Mouse (Mus musculus) ES-Bruce4 (cell line): Measurements from ENCODE around the gene Sorcs2. TPM values are rescaled to one million over a fixed set of nuclear protein-coding genes. Genes with fewer than 3 reads are reported as not detected.

Experiments used
- H3K27ac ChIP-seq: 2 replicates; pipeline ENCODE4 v1.5.1; 2012; ENCODE audit warnings: low read length, inconsistent platforms; ENCODE audit not compliant: insufficient read depth
- H3K27me3 ChIP-seq: 2 replicates; pipeline ENCODE4 v1.6.1; 2012; ENCODE audit warnings: mild to moderate bottlenecking, low read length, inconsistent platforms; ENCODE audit not compliant: control insufficient read depth, poor library complexity, insufficient read depth, severe bottlenecking
- H3K36me3 ChIP-seq: 2 replicates; pipeline ENCODE4 v1.6.1; 2012; ENCODE audit warnings: inconsistent platforms, mild to moderate bottlenecking, low read length, moderate library complexity; ENCODE audit not compliant: control insufficient read depth, poor library complexity, insufficient read depth, severe bottlenecking
- H3K4me1 ChIP-seq: one replicate; pipeline ENCODE4 v1.8.1; 2011; ENCODE audit warnings: low read length; ENCODE audit not compliant: control insufficient read depth, insufficient read depth
- H3K4me3 ChIP-seq: 2 replicates; pipeline ENCODE4 v1.5.1; 2011; ENCODE audit warnings: low read depth, mild to moderate bottlenecking, low read length
- H3K9ac ChIP-seq: 2 replicates; pipeline ENCODE4 v1.6.1; 2012; ENCODE audit warnings: low read depth, mild to moderate bottlenecking, inconsistent platforms; ENCODE audit not compliant: poor library complexity, severe bottlenecking
- H3K9me3 ChIP-seq: replicated peaks from 2 replicates; pipeline ENCODE4 v1.6.1; 2012; ENCODE audit warnings: mild to moderate bottlenecking, low read length, inconsistent platforms; ENCODE audit not compliant: control insufficient read depth, poor library complexity, insufficient read depth, severe bottlenecking
- CTCF ChIP-seq: IDR thresholded peaks from one replicate; pipeline ENCODE4 v1.8.1; 2011; ENCODE audit warnings: low read depth, low read length
- EP300 ChIP-seq: IDR thresholded peaks from 2 replicates; pipeline ENCODE4 v1.6.1; 2011; ENCODE audit warnings: low read depth, low read length; ENCODE audit not compliant: insufficient read depth
- POLR2A ChIP-seq: IDR thresholded peaks from one replicate; pipeline ENCODE4 v1.8.1; 2011; ENCODE audit warnings: low read length; ENCODE audit not compliant: insufficient read depth
- polyA plus RNA-seq: library from polyadenylated mRNA; stranded (reverse); fragments of >200 nt; gene quantifications from 2 replicates; pipeline ENCODE4 v1.2.4, GENCODE M21; 2011; ENCODE audit warnings: low read depth; ENCODE audit not compliant: missing spikeins, insufficient read depth, insufficient read length

Sorcs2 gene
- polyA plus RNA-seq, 1 experiment: 1.2 TPM

DNA sequence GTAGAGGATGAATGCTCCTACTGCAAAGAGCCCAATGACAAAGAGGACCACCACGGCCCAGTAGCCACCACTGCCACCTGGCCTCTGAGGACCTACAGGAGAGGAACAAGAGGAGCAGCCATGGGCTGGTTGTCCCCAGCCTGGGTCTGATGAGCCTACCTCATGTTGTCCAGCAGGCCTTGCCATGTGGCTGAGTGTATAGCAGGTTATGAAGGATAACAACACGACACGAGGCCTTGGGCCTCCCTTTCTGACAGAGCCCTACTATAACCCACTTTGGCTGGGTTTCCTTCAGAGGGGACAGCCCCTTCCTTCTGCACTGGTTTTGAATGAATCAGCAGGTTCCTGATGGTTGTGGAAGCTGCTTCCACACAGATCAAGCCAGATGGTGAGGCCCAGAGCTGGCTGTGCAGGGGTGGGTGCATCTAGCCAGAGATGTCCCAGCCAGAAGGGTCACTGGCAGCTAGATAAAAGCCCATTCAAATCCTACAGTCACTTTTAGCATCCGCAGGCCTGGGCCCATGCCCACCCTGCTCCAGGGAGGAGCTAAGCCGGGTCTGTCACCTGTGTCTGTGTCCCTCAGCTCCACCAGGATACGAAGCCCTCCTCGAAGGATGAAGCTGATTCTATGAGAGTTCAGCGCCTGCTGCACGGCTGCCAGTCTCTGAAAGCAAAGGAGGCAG is 373.8 kb downstream of the Sorcs2 start:
- Histone ChIP-seq H3K4me3 (no peak overlapping the region), H3K27me3 (no peaks in the 10 kb centered on the region), H3K4me1 (no peaks in the 10 kb centered on the region), H3K9me3 (no peaks in the 10 kb centered on the region), H3K27ac (no peak overlapping the region), H3K9ac (no peak overlapping the region), H3K36me3 (no peaks in the 10 kb centered on the region)
- TF ChIP-seq POLR2A (no peak), CTCF (no peak), EP300 (no peak)

DNA sequence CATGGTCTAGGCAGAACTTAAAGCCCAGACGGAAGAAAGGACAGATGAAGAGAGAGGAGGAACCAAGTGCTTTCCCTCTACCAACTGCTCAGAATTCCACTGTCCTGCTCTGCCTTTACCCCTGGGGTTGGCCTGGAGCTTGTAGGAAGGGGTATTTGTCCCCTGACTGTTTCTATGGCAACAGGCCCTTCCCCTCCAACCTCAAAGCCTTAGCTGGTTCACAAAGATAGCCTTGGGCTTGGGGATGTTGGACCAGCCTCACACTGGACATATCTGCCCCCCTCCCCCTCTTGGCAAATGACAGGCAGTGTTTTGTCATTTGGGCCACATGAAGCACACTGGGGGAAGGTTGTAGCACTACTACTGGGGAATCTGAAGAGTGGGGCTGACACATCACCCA is 375.6 kb downstream of the Sorcs2 start:
- Histone ChIP-seq H3K4me1 (no peaks in the 10 kb centered on the region), H3K9ac (no peak overlapping the region), H3K27ac (no peak overlapping the region), H3K4me3 (no peak overlapping the region), H3K9me3 (no peaks in the 10 kb centered on the region), H3K36me3 (no peaks in the 10 kb centered on the region), H3K27me3 (no peaks in the 10 kb centered on the region)
- TF ChIP-seq POLR2A (no peak), EP300 (no peak), CTCF (no peak)

DNA sequence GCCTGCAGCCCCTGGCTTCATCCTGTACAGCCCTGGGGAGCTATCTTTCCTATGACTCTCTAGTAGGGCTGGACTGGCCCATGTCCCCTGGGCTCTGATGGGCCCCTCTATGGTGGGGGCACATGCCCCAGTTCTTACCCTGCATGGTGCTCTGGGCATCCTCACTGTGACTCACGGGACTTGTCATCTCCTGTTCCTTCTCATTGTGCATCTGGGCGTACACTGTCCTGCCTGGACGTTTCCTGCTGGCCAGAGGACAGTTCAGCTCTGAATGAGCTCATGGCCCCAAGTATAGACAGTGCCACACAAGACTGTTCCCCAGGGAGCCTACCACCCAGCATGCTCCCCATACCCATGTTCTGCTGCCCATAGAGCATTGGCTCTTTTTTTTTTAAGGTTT is 376.8 kb downstream of the Sorcs2 start:
- TF ChIP-seq POLR2A (no peak), CTCF (no peak), EP300 (no peak)
- Histone ChIP-seq H3K36me3 (no peaks in the 10 kb centered on the region), H3K4me3 (no peak overlapping the region), H3K4me1 (no peaks in the 10 kb centered on the region), H3K27ac (no peak overlapping the region), H3K9me3 (no peaks in the 10 kb centered on the region), H3K27me3 (no peaks in the 10 kb centered on the region), H3K9ac (no peak overlapping the region)

DNA sequence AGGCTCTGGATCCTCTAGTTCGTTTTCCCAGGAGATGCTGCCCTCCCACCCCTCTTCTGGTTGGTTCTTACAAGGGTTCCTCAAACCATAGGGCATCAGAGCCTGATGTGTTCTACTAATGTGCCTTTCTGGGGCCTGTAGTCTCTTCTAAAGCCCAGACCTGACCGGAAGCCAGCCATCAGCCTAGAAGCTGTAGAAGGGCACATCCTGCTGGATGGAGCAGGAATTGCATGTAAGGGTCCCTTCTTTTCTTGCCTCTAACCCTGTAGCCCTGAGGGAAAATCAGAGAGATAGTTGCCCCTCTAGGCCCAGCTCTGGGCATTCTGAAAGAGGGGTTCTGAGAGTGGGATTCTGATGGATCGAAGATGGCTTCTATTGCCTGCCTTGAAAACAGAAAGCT is 379.6 kb downstream of the Sorcs2 start:
- Histone ChIP-seq H3K9me3 (no peaks in the 10 kb centered on the region), H3K27me3 (no peaks in the 10 kb centered on the region), H3K4me3 (no peak overlapping the region), H3K9ac (no peak overlapping the region), H3K36me3 (no peaks in the 10 kb centered on the region), H3K4me1 (no peaks in the 10 kb centered on the region), H3K27ac (no peak overlapping the region)
- TF ChIP-seq CTCF (peak; percentile 57), POLR2A (no peak), EP300 (no peak)

DNA sequence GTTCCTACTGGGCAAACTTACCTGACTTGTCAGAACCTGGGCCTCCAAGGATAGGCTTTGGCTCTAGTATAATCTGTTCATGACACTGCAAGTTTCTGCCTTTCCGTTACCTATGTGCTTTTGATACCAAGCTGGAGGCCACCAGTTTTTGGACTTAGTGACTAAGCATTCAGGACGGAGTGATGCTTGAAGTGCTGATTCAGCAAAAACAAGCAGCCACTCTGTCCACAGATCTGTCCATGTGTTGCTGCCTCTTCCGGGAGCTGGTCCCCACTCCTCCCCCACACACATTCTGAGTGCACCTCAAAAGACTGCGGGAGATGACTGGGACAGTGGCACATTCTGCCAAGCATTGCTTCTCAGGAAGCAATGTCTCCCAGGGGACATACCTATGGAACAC is 388.5 kb downstream of the Sorcs2 start:
- Histone ChIP-seq H3K4me3 (no peak overlapping the region), H3K27me3 (no peaks in the 10 kb centered on the region), H3K9me3 (no peaks in the 10 kb centered on the region), H3K4me1 (no peaks in the 10 kb centered on the region), H3K9ac (no peak overlapping the region), H3K36me3 (no peaks in the 10 kb centered on the region), H3K27ac (no peak overlapping the region)
- TF ChIP-seq EP300: no peak
- no peak for TF ChIP-seq POLR2A
- no peak for TF ChIP-seq CTCF

DNA sequence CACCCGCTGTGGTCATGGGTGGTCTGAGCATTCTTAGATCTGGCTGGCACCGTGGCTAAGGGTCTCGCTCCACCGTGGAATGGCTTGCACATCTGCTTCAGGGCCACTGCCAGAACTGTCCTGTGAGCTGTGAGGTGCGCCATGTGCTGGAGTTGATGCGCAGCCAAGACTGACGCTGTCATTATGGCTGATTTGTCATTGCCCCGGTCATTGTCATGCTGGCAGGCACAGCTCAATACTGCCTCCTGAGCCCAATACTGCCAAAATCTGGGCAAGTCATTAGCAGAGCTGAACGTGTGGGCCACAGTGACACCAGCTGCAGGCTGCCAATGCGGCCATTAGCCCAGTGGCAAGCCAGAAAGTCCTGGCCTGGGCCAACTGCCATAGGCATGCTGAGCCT is 390.3 kb downstream of the Sorcs2 start:
- Histone ChIP-seq H3K27ac (no peak overlapping the region), H3K9ac (no peak overlapping the region), H3K4me1 (no peaks in the 10 kb centered on the region), H3K4me3 (no peak overlapping the region), H3K36me3 (no peaks in the 10 kb centered on the region), H3K27me3 (no peaks in the 10 kb centered on the region), H3K9me3 (no peaks in the 10 kb centered on the region)
- TF ChIP-seq EP300 (no peak), POLR2A (no peak), CTCF (no peak)
